Comparison of ENCODE assay signal across 23 mouse cellular contexts in genomic region chr2:66727585-66727974, GRCm38 (mm10). TPM values are rescaled to one million over a fixed set of nuclear protein-coding genes. Genes with fewer than 3 reads are reported as not detected.
DNase-seq lines count a peak whose midpoint lies in the region; ATAC-seq and TF ChIP-seq lines count a peak whose summit lies in the region.
"Had no signal": no experiment of that assay in that cellular context is flagged by ENCODE, and none has a peak within 500 bp of the region (broad histone marks: within the 10 kb centered on the region; RNA-seq: fewer than 3 reads in every experiment).

No protein-coding gene starts in this region.

- no peak overlapping the region for H3K4me3 ChIP-seq in neural tube, embryonic 13.5 days
- no peak overlapping the region for H3K4me3 ChIP-seq in cerebellum, adult 2 months (replicated peaks; ENCODE audit: insufficient read depth, low read depth, low read length)
- H3K4me3 ChIP-seq: embryonic facial prominence, embryonic 15.5 days; forebrain, embryonic 12.5 days; heart, embryonic 10.5 days; hindbrain, embryonic 12.5 days had no signal

- H3K9ac ChIP-seq in neural tube, embryonic 13.5 days, result no peak overlapping the region
- H3K9ac ChIP-seq: embryonic facial prominence, embryonic 15.5 days; forebrain, embryonic 12.5 days; forebrain, postnatal 0 days; hindbrain, embryonic 12.5 days had no signal

- peaks cover 3% of the 10 kb centered on the region; the same call in 1 of the 2 replicates for H3K4me1 ChIP-seq in neural tube, embryonic 13.5 days (replicated peaks)
- peaks cover 4% of the 10 kb centered on the region; the same call in 1 of the 2 replicates for H3K4me1 ChIP-seq in cerebellum, adult 2 months (ENCODE audit: control insufficient read depth, insufficient read depth, low read length)
- H3K4me1 ChIP-seq: embryonic facial prominence, embryonic 15.5 days; forebrain, embryonic 12.5 days; heart, embryonic 10.5 days; hindbrain, embryonic 12.5 days had no signal

- ATAC-seq in neural tube, embryonic 13.5 days (ENCODE audit: low read depth), result no peak
- no peak for ATAC-seq in erythroid progenitor cell, adult 5-6 weeks (replicated peaks; ENCODE audit: low FRiP score, poor library complexity, severe bottlenecking)
- ATAC-seq: forebrain, postnatal 0 days; hindbrain, embryonic 16.5 days; inflammation-experienced regulatory T-cells, adult 6 months; intestine, postnatal 0 days had no signal

- TF ChIP-seq POLR2A in cerebellum, adult 2 months (IDR thresholded peaks at IDR 0.05; ENCODE audit: borderline replicate concordance, insufficient read depth, low read length), result no peak

- H3K27ac ChIP-seq in neural tube, embryonic 13.5 days (replicated peaks), result peak overlapping the region; percentile 24
- H3K27ac ChIP-seq in cerebellum, adult 2 months (ENCODE audit: insufficient read depth, low read length), result no peak overlapping the region; the same call in 1 of the 2 replicates
- H3K27ac ChIP-seq: embryonic facial prominence, embryonic 15.5 days; forebrain, embryonic 12.5 days; heart, embryonic 10.5 days; hindbrain, embryonic 12.5 days had no signal

- no peak for TF ChIP-seq CTCF in cerebellum, adult 2 months (IDR thresholded peaks at IDR 0.05; ENCODE audit: borderline replicate concordance, insufficient read depth, low read depth, low read length)

- no peaks in the 10 kb centered on the region for H3K36me3 ChIP-seq in neural tube, embryonic 13.5 days
- H3K36me3 ChIP-seq: embryonic facial prominence, embryonic 15.5 days; forebrain, embryonic 12.5 days; heart, embryonic 10.5 days; hindbrain, embryonic 12.5 days had no signal

- H3K4me2 ChIP-seq in neural tube, embryonic 13.5 days, result no peak overlapping the region
- H3K4me2 ChIP-seq: embryonic facial prominence, embryonic 15.5 days; forebrain, embryonic 12.5 days; hindbrain, embryonic 12.5 days had no signal

- H3K27me3 ChIP-seq in neural tube, embryonic 13.5 days, result no peaks in the 10 kb centered on the region
- no peaks in the 10 kb centered on the region for H3K27me3 ChIP-seq in cerebellum, adult 2 months (ENCODE audit: control insufficient read depth, insufficient read depth, low read length)
- H3K27me3 ChIP-seq: embryonic facial prominence, embryonic 15.5 days; forebrain, embryonic 12.5 days; hindbrain, embryonic 12.5 days had no signal

- no peaks in the 10 kb centered on the region for H3K9me3 ChIP-seq in neural tube, embryonic 13.5 days
- H3K9me3 ChIP-seq: embryonic facial prominence, embryonic 15.5 days; forebrain, embryonic 12.5 days; heart, embryonic 10.5 days; hindbrain, embryonic 12.5 days had no signal

- no peak for DNase-seq in neural tube, embryonic 10.5 days (ENCODE audit: extremely low spot score, low spot score)
- peak; percentile 28 to 50 for DNase-seq in cerebellum, adult 2 months
- DNase-seq in cerebellum, postnatal 14 days, result peak; percentile 3 to 9
- DNase-seq in embryo, embryonic 10.5 days (ENCODE audit: low spot score), result no peak
- no peak for DNase-seq in gastrocnemius, adult 8-10 months (ENCODE audit: low spot score in 2 of 2)
- DNase-seq: adrenal gland, adult 2 months; adrenal gland, postnatal 25 days; forebrain, postnatal 0 days; gastrocnemius, postnatal 36 days; heart, adult 11 months; heart, postnatal 10 days; heart, postnatal 4 days; kidney, adult 8-10 months had no signal

RNA-seq across cellular contexts. Expression of gene Scn7a, which starts 57.1 kb away (rescaled TPM):
- 5.0 and 7.0 TPM in 2 replicates for polyA plus RNA-seq in neural tube, embryonic 13.5 days (2015; fragmentation: Nextera tagmentation; extraction: Ambion mirVana)
- polyA plus RNA-seq in cerebellum, adult 2 months (2012; rRNA removed), result 0.38 and 0.43 TPM in 2 replicates
- total RNA-seq in erythroid progenitor cell, adult 5-6 weeks (2015; ENCODE audit: low replicate concordance), result not detected in 2 replicates
- total RNA-seq in erythroid progenitor cell, adult 5-6 weeks (2017; ENCODE audit: low replicate concordance), result not detected in 2 replicates
- total RNA-seq in gastrocnemius, adult 8-10 months (2022), result 1 to 10 TPM; 1.5 to 2.8 (median 2.4) TPM
- total RNA-seq: ES-E14 had no signal
- polyA plus RNA-seq: forebrain, embryonic 12.5 days had no signal

Comparison
In these comparisons a context has a peak if more than half of its experiments do, and no peak if none do; other contexts are left out.
1. DNase-seq: peak in cerebellum, adult 2 months (2 of 2) and cerebellum, postnatal 14 days (2 of 2); none in neural tube, embryonic 10.5 days (single experiment), embryo, embryonic 10.5 days (single experiment) and gastrocnemius, adult 8-10 months (0 of 2).